Mouse (Mus musculus) cerebellum, postnatal 14 days (tissue): ENCODE data around the gene Keg1.
"Not testable (repeated sequence)": the region's sequence is repeated elsewhere in the genome, so short reads cannot be mapped to it uniquely, and the experiment has no call there.

ENCODE experiments used
- DNase-seq, 2 experiments: peaks; one replicate each; pipeline ENCODE4 v3.0.0; 2021; ENCODE audit warnings: mixed read lengths in 2 of 2

Keg1 gene

DNA sequence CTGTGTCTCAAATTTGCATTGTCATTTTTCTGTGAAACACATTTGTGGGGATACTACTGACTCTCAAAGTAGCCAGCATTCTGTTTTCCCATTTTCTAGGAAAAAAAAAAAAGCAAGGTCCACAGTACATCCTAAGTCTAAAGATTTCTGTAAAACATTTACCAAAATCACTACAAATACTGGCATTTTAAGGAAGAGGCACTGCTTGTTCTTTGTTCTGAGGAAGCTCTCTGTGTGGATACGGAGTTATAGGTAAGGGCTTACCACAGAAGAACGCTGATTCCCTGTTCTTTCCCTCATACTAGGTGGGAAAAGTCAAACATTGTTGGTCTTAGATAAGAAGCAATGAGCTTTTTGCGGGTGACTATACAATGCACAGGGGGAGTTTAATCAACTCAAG is at the start of gene Keg1:
Gene Keg1, plus strand, starts transcription at position 197 of the 400 bp plus-strand sequence.
- DNase-seq = no peak

DNA sequence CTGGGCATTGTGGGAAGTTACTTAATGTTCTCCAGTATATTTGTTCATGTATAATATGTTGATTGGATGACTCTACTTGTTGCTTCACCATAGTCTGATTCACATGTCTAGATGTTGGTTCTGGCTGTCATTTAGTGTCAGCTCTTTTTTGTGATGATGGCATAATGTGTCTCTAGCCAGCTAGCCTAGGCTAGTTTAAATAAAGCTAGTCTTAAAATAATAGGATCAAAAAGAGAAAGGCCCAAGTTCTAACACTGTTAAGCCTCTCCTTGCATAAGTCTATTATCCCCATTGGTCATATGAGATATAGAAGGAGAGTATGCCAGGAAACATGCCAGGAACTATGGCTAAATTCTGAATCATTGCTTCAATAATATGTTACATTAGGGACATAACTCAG is 46.1 kb upstream of the Keg1 start:
- no peak for DNase-seq

DNA sequence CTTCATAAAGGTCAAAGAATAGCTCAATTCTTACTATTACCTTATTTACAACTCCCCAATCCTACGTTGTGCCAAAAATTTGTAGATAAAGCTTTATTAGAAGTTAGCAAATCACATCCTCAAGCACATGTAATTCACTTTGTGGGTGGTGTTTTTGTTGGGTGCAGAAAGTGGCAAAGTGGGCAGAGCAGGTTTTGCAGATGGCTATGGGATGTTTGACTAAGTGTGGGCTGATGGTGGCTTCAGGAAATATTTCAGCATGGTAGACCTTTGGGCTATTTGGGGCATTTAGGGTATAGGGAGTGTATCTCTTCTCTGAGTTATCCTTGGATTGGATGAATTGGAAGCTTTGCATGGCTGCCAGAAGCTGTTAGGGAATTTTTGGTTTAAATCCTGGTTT is 29.4 kb upstream of the Keg1 start:
- no peak for DNase-seq

DNA sequence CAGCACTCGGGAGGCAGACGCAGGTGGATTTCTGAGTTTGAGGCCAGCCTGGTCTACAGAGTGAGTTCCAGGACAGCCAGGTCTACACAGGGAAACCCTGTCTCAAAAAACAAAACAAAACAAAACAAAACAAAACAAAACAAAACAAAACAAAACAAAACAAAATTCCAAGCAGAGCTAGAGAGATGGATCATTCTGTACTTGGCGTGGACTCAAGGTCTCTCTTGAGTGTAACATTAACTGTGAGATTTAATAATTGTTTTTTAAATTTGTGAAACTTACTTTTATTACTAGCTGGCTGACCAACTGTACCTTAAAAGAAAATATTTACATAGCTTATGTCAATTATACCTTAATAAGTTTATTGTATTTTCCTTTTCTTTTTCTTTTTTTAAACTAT is 27.0 kb upstream of the Keg1 start:
- DNase-seq = not testable (repeated sequence)

DNA sequence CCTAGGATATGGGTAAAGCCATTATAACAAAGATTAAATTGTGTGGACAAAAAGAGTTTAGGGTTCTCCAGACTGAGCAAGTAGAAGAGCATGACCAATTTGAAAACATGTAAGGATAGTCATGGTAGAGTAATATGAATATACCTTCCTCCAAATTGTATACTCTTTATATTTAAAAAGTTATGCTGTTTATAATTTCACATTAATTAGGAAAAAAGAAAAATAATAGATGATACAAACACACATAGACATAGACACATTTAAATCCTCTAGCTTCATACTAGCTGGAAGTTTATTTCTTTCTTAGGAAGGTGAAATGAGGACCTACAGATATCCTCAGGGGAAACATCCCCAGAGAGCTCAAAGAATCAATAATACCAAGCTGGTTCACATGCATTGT is 25.4 kb upstream of the Keg1 start, which contains the start of gene Olfr1442:
Gene Olfr1442, plus strand, starts transcription at position 301 of the 400 bp plus-strand sequence.
- DNase-seq = no peak

DNA sequence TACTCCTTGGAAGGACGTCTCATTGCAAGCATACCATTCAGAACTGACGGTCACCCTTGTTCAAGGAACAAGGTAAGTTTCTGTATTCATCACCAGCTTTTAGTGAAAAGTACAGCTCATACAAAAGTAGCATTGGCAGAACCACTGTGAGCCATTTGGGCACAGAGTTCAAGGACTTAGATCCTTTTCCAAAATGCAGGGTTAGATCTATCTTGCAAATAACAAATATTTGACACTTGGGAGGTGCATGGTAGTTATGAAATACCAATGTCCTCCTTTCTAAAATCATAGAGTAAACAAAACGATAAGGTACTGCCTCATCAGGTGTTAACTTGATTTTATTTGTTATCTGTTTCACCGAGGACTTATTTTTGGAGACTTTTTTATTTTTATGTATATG is 24.5 kb upstream of the Keg1 start:
- DNase-seq = no peak

DNA sequence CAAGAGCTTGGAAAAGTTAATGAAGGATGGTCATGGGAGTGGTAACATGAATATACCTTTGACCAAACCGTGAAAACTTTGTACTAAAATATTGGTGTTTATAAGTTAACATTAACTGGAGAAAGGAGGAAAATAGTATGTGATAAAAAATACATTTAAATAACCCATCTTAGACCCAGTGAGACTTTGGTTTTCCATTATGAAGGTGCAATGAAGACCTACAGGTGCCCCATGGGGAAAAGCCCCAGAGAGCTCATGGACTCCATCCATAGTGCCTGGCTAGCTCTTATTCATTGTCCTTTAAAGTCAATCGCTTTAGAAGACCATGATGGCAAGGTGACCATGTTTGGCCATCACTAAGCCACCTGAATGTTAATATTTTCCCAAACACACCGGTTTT is 17.8 kb upstream of the Keg1 start, which contains the start of gene Olfr1443:
Gene Olfr1443, plus strand, starts transcription at position 301 of the 400 bp plus-strand sequence.
- no peak for DNase-seq

DNA sequence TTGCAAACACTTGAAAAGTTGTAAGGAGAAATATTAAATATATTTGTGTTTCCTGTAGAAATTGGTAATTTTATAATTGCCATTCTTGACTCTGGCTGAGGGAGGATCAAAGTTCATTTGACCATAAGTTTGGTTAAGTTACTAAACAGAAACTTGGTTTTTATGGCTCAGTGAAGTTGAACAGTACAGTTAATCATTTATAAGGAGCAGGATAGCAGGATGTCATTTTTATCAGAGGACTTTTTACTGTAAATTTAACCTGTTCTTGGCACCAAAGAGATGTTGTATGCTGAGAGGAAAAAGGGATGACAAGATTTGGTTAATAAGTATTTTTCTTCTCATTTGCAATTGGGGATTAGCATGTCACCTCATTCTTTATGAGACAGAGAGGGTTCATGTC is 10.9 kb upstream of the Keg1 start:
- DNase-seq = no peak

DNA sequence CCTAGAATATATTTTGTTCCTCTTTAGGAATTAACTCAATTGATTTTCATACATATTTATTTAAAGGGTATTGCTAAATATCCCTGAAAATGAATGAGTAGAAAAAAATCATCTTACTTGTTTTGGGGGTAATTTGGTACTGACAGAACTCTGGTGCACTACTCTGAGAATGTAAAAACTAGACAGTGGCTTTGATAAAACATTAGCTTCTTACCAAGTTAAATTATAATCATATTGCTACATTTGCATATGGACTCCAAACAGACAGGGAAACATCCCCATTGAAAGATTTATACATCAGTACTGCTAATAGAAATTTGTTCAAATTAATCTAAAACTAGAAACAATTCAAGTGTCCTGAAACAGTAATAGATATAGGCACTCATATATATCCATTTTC is 10.4 kb upstream of the Keg1 start:
- no peak for DNase-seq

DNA sequence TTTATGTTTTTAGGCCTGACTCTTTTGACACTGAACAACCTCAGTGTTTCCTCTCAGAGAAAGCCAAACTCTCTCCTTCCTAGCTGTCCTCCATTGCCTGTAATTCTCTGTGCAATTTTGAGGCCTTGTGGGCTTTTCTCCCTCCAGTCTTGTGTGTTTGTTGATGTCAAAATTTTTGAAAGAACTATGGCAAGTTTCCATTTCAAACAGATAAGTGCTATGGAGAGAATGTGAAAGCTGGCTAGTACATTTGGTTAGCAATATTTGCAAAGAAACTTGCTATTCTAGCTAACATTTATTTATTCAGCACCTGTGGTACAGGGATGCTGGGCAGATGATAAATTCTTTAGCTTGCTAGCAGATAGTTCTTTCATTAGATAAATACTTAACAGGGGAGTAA is 635 bp downstream of the Keg1 start:
- no peak for DNase-seq

DNA sequence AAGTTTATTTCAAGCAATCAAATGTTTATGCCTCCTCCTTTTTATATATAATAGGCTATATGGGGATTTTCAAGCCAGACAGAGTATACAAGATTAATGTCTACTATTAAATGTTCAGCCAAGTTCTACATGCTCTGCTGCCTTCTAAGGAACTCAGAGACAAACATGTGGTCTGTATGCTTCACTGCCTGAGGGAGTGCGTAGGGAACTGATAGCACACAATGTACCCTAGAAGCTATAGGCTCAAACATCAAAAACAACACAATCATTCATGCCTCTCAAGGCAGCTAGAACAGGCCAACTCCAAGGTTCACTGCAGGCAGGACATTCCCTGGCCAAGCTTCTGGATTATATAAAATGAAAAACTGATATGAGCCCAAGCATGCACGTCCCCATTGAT is 12.9 kb downstream of the Keg1 start:
- no peak for DNase-seq

DNA sequence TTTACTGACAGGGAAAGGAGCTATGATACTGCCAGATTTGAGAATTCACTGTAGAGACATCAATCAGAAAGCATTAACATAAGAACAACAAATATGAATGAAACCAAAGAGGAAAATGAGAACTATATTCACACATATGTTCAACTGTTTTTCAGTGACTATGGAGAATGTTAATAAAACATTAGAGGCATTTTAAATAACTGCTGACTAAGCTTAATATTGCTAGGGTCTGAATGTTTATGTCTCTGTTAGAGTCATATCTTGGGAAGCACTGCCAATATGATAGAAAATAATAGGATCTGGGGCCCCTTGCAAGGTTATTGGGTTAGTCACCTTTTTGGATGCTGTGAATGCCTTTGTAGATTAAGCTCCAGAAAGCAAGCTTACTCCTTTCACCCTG is 13.4 kb downstream of the Keg1 start:
- no peak for DNase-seq

DNA sequence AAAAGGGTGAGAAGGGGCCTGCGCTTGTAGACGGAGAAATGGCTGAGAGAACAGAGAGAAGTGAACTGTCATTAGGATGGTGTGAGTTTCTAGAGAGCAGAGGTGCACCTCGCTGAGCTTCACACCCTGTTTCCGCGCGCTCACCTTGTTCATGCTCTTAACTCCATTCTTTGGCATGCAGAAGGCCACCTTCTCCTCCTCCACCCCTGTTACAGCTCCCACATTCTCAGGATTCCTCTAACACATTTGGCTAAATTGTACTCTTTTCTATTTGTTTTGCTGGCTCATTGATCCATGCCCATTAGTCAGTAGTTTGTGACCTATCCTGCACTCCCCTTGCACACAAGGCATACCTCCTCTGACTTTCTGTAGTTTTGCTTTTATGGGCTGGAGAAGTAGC is 23.6 kb downstream of the Keg1 start:
- no peak for DNase-seq

DNA sequence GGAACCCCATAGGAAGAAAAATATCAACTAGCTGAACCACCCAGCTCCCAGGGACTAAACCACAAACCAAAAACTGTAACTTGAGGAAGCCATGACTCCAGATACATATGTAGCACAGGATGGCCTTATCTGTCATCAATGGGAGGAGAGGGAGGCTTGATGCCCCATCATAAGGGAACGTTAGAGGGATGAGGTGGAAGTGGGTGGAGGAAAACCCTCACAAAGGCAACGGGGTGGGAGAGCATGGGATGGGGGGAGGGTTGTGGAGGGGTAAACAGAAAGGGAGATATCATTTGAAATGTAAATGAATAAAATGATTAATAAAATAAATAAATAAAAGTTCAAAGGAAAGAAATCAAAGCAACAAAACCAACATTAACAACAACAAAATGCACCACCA is 24.9 kb downstream of the Keg1 start:
- no peak for DNase-seq

DNA sequence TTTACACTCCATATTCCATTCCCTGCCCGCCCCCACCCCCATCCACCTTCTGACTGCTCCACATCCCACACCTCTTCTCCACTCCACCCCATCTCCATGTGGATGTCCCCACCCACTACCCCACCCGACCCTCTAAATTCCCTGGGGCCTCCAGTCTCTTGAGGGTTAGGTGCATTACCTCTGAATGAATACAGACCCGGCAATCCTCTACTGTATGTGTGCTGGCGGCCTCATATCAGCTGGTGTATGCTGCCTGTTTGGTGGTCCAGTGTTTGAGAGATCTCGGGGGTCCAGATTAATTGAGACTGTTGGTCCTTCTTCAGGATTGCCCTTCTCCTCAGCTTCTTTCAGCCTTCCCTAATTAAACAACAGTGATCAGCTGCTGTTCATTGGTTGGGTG is 25.3 kb downstream of the Keg1 start:
- not testable (repeated sequence) for DNase-seq

DNA sequence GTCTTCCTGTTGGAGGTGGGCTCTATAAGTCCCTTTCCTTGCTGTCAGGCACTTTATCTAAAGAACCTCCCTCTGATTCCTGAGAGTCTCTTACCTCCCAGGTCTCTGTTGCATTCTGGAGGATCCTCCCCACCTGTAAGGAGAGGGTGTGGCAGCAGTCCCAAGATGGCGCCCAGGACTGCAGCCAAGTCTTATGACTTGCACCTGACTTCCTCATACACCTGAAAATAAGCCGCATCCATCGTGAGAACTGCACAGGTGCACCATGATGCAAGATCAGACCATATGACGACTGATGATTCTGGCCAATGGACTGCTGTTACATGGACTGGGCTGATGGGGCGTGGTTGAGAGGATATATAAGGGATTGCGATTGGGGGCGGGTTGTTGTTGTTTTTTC is 26.0 kb downstream of the Keg1 start:
- not testable (repeated sequence) for DNase-seq

DNA sequence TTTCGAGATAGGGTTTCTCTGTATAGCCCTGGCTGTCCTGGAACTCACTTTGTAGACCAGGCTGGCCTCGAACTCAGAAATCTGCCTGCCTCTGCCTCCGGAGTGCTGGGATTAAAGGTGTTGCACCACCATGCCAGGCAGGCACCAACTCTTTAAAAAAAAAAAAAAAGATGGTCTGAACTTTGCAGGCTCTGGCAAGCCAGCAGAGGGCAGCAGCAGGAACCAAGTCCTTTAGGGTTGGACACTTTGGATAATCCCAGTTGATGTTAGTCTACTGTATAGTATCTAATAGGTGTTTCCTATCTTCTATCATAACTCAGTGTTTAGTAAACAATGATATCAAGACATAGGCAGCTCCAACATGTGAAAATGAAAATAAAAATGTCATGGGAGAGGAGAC is 26.7 kb downstream of the Keg1 start:
- peak; percentile 41 to 65 for DNase-seq

DNA sequence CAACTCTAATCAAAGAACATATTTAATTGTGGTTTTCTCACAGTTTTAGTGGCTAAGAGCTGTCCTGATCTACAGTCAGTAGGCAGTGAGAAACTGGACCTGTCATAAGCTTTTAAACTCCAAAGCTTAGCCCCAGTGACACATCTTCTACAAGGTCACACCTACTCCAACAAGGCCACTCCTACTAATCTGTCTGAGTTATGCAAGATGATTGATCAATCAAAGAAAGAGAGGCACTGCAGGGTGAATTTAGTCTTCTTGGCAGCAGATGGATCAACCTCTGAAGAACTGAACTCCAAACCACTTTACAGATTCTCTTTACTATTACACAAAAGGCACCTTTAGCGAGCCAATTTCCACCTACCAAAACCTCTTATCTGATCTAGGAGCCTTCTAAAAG is 30.3 kb downstream of the Keg1 start:
- DNase-seq = no peak

DNA sequence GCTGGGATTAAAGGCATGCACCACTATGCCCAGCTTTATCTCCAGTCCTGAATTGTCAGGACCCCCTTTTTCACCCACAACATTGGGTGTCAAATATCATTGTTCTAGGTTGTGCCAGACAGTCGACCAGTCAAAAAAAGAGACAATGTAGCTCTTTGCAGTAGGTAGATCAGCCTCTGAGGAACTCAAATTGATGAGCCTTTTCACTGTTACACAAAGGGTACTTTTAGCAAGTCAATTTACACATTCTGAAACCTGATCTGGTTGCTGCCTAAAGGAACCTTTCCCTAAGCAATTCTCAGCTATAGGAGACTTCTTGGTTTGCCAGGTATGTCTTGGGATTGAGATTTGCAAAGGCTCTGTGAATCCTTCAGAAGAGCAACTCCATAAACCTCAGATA is 35.5 kb downstream of the Keg1 start:
- DNase-seq = no peak

DNA sequence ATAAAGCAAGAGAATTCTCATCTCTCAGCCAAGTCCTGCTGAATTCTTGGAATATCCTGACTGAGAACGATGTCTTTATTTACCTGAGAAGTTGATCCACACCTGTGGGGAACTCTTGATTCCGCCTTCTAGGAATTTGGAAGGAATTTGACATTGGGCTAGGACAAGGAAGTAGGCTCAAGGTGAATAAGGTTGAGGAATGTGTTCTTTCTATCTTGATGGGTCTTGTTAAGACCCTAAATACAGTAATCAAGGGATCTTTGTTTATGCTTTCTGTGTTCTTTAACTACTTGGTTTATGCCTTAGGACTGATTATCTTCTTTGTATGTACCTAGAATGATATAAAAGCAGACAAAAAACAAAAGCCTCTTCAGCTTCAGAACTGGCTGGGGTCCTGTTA is 36.4 kb downstream of the Keg1 start:
- DNase-seq = no peak

DNA sequence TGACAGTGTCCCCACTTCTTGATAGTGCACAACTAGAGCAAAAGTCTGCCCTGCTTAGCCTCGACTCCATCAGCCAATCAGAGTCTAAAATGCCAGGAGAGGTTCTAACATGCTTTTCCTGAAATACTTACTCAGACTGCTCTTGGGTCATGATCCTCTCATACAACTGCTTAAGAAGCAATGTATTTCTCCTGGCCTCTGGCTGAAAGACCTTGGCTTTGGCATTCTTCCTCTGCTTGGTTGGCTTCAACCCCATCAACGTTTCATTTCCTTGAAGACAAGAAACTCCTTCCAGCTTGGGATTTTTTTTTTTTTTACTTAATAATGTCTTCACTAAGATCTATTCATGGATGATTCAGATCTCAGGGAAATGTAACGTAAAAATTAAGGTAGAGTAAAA is 60.7 kb downstream of the Keg1 start:
- DNase-seq = no peak

DNA sequence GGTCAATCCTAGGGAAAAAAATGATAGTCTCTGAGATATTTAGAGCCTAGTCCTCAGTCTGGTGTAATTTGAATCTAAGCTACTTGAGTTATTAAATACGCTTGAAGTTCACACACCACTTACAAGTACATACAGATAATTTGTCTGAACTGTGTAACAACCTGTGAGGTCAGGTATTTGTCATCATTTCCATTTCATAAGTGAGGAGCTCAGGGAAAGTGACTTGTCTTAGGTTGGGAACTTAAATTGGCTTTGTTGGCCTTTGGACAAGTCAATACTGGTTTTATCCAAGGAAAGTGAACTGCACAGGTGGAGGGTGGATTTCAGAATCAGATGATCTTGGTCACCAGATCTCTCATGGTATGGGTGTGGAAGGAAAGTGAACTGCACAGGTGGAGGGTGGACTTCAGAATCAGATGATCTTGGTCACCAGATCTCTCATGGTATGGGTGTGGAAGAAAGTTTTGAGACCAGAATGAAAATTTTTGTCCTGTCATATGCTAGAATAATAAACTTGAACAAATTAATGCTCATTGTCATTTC is 63.4 kb downstream of the Keg1 start:
- no peak for DNase-seq

DNA sequence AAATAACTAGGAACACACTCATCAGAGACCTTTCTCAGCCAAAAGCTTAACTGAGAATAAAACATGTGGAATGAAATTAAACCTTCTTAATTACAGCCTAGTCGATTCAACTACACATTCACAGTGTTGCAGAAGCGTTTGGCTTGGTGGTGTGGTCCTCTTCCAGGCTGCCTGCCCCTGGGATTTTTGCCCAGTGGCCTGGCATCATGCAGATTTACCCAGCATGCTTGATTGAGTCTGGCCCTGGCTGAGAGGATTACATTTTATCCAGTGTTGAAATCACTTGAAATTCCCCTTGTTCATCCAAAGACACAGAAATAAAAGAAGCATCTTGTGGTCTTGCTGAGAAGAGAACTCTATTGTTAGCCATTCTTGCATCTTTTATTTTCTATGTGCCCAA is 64.1 kb downstream of the Keg1 start:
- DNase-seq = peak; percentile 86 to 91

DNA sequence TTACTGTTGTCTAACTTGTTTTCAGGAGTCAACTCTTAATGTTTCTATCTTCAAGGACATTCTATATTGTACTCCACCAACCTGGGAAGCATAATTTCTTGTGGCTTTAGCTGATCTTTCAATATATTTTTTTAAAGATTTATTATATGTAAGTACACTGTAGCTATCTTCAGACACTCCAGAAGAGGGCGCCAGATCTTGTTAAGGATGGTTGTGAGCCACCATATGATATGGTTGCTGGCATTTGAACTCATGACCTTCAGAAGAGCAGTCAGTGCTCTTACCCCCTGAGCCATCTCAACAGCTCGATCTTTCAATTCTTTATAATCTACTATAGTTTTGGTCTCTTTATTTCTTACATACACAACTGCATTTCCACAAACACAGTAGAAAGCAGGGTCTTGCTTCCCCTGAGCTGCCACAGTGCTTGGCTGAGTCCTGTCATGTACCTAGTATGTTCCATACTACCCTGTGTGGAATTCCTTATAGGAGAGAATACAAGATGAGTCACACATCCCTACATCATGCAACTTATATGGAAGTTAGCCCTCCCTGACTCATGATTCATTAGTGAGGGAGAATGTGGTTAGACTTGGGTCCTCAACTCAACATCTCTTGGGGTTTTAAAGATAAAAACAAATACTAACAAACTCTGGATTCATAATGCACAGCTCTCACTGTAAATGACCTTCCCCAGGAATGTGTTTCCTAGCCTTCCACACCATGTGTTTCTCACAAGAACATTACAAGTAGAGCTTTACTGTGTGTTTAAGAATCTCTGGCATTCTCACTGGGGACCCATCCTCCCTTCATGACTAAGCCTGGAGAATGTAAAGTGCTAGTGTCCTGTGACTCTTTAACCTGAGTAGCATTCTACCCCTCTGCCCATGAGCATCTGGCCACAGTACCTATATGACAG is 66.9 kb downstream of the Keg1 start:
- DNase-seq = peak in 1 of 2 experiments; percentile 10

DNA sequence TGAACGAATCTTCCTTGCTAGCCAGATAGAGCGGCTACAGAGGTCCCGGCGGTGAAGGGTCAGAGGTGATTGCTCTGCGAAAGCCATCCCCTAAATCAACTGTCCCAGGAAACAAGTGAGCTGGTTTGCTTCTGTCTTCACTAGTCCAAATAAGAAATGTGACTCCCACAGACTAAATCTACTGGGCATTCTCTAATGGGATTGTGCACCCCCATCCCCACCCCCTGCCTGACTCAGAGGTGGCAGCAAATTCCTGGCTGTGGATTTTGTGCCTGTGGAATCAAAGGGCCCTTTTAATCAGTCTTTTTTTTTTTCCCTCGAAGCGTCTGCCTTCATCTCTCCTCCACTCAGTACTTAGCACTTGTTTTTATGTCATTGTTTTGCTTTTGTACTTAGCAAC is 69.7 kb downstream of the Keg1 start, which contains the start of gene Cntf:
Gene Cntf, minus strand, starts transcription at position 325 of the 400 bp plus-strand sequence.
- DNase-seq = no peak
